Mouse (Mus musculus) erythroblast, embryonic 14.5 days (primary cell): ENCODE results near the gene Gm45713.

Experiments used
- GATA1 ChIP-seq: IDR thresholded peaks from 2 replicates; pipeline ENCODE4 v1.6.1; 2012; ENCODE audit warnings: low read length, inconsistent platforms, mixed read lengths
- TAL1 ChIP-seq: IDR thresholded peaks from 3 replicates; pipeline ENCODE4 v1.6.1; 2012; ENCODE audit warnings: low read length, inconsistent platforms, mixed read lengths

DNA sequence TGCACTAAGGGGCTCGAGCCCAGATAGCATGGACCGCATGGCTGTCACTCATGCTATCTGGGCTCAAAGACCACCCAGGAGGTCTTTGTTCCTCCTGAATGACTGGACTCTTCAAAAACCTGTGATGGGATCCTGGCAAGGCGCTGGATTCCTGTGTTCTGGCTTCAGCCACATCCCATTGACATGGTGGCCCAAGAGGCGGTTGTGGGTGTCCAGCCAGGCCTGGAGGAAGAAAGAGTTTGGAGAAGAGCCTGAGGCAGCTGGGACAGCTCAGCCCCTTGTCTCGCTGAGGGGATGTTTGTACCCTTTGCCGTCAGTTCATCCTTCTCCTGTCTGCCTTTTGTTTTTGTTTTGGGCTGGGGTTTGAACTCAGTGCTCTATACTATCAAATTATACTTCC is 13.5 kb upstream of the Gm45713 start:
- TF ChIP-seq GATA1 = no peak
- TF ChIP-seq TAL1 = no peak
